8 mouse cellular contexts compared by ENCODE assay signal in genomic region chr7:88430692-88431084, GRCm38 (mm10). TPM values are rescaled to one million over a fixed set of nuclear protein-coding genes. Genes with fewer than 3 reads are reported as not detected.
DNase-seq lines count a peak whose midpoint lies in the region; ATAC-seq and TF ChIP-seq lines count a peak whose summit lies in the region.

No protein-coding gene starts in this region.

- peak overlapping the region; percentile 85 for H3K4me2 ChIP-seq in lung, embryonic 15.5 days
- peak overlapping the region; percentile 70 for H3K4me2 ChIP-seq in forebrain, embryonic 13.5 days
- H3K4me2 ChIP-seq in liver, embryonic 12.5 days: peak overlapping the region; percentile 78

- DNase-seq in lung, postnatal 10 days: no peak
- DNase-seq in right cerebral cortex, adult 18-20 months: no peak
- DNase-seq in urinary bladder, postnatal 4 days (ENCODE audit: low spot score in 2 of 2): no peak
- no peak for DNase-seq in cerebellum, adult 9-10 months

- ATAC-seq in lung, embryonic 15.5 days (ENCODE audit: borderline replicate concordance, extremely low read depth, low FRiP score, low TSS enrichment): no peak
- ATAC-seq in forebrain, embryonic 13.5 days: no peak
- ATAC-seq in liver, embryonic 12.5 days: no peak

- no peaks in the 10 kb centered on the region for H3K27me3 ChIP-seq in lung, embryonic 15.5 days
- peaks cover 8% of the 10 kb centered on the region; the same call in 1 of the 2 replicates for H3K27me3 ChIP-seq in forebrain, embryonic 13.5 days
- no peaks in the 10 kb centered on the region for H3K27me3 ChIP-seq in liver, embryonic 12.5 days (replicated peaks)
- H3K27me3 ChIP-seq in small intestine, adult 2 months (ENCODE audit: control insufficient read depth, insufficient read depth, low read length): no peaks in the 10 kb centered on the region

- H3K4me3 ChIP-seq in lung, embryonic 15.5 days: peak overlapping the region; percentile 51
- H3K4me3 ChIP-seq in forebrain, embryonic 13.5 days: peak overlapping the region; percentile 42
- H3K4me3 ChIP-seq in liver, embryonic 12.5 days: peak overlapping the region; percentile 57
- H3K4me3 ChIP-seq in small intestine, adult 2 months (ENCODE audit: low read depth, low read length): peak overlapping the region; percentile 50

- WGBS in lung, embryonic 15.5 days: 4% methylated on average over 13 of the region's 13 CpGs
- 6% methylated on average over 13 of the region's 13 CpGs for WGBS in forebrain, embryonic 13.5 days
- 5% methylated on average over 13 of the region's 13 CpGs for WGBS in liver, embryonic 12.5 days (ENCODE audit: insufficient replicate concordance)
- WGBS in small intestine, adult 2 months: 8% methylated on average over 13 of the region's 13 CpGs

- H3K9me3 ChIP-seq in lung, embryonic 15.5 days: no peaks in the 10 kb centered on the region
- no peaks in the 10 kb centered on the region for H3K9me3 ChIP-seq in forebrain, embryonic 13.5 days (replicated peaks)
- no peaks in the 10 kb centered on the region for H3K9me3 ChIP-seq in liver, embryonic 12.5 days (replicated peaks)

- H3K9ac ChIP-seq in lung, embryonic 15.5 days: peak overlapping the region; percentile 48
- peak overlapping the region; percentile 28; the same call in 1 of the 2 replicates for H3K9ac ChIP-seq in forebrain, embryonic 13.5 days
- H3K9ac ChIP-seq in liver, embryonic 12.5 days: peak overlapping the region; percentile 55

- no peaks in the 10 kb centered on the region for H3K36me3 ChIP-seq in lung, embryonic 15.5 days
- no peaks in the 10 kb centered on the region for H3K36me3 ChIP-seq in forebrain, embryonic 13.5 days (ENCODE audit: poor library complexity, severe bottlenecking)
- H3K36me3 ChIP-seq in liver, embryonic 12.5 days: no peaks in the 10 kb centered on the region
- H3K36me3 ChIP-seq in small intestine, adult 2 months (ENCODE audit: control insufficient read depth, insufficient read depth, low read length): no peaks in the 10 kb centered on the region

- TF ChIP-seq CTCF in small intestine, adult 2 months (IDR thresholded peaks at IDR 0.05; ENCODE audit: extremely low read depth, insufficient read length, insufficient replicate concordance, low read depth, low read length): no peak

- no peaks in the 10 kb centered on the region for H3K4me1 ChIP-seq in lung, embryonic 15.5 days
- H3K4me1 ChIP-seq in forebrain, embryonic 13.5 days: peaks cover 5% of the 10 kb centered on the region; the same call in 1 of the 2 replicates
- 0 out of 2 replicates have a peak, but pooled peaks cover 3% of the 10 kb centered on the region for H3K4me1 ChIP-seq in liver, embryonic 12.5 days
- H3K4me1 ChIP-seq in small intestine, adult 2 months (ENCODE audit: control insufficient read depth, insufficient read depth, insufficient read length, low read length): no peaks in the 10 kb centered on the region

- peak overlapping the region; percentile 82 for H3K27ac ChIP-seq in lung, embryonic 15.5 days
- H3K27ac ChIP-seq in forebrain, embryonic 13.5 days: no peak overlapping the region
- no peak overlapping the region for H3K27ac ChIP-seq in liver, embryonic 12.5 days
- H3K27ac ChIP-seq in small intestine, adult 2 months (ENCODE audit: insufficient read depth, low read depth, low read length): no peak overlapping the region

- TF ChIP-seq POLR2A in small intestine, adult 2 months (IDR thresholded peaks at IDR 0.05; ENCODE audit: low read depth, low read length): no peak

RNA-seq across cellular contexts. Expression of gene Rab38, which starts 0.6 kb away (rescaled TPM):
- polyA plus RNA-seq in lung, embryonic 15.5 days (2015; fragmentation: Nextera tagmentation; extraction: Ambion mirVana): 24.1 and 28.1 TPM in 2 replicates
- polyA plus RNA-seq in forebrain, embryonic 13.5 days (2015; fragmentation: Nextera tagmentation; extraction: Ambion mirVana): 0.50 and 0.61 TPM in 2 replicates
- polyA plus RNA-seq in liver, embryonic 12.5 days (2016; fragmentation: Nextera tagmentation; extraction: Ambion mirVana): 4.1 and 5.5 TPM in 2 replicates
- 0.41 and 0.46 TPM in 2 replicates for polyA plus RNA-seq in small intestine, adult 2 months (2012; rRNA removed)
